Mouse (Mus musculus) C2C12 (cell line): ENCODE measurements around the gene Auts2.

ENCODE experiments used
- CEBPB ChIP-seq: IDR thresholded peaks from one replicate; pipeline ENCODE4 v1.6.1; 2011; ENCODE audit warnings: low read depth, mild to moderate bottlenecking, control low read depth, moderate library complexity
- CTCF ChIP-seq: IDR thresholded peaks from one replicate; pipeline ENCODE4 v1.5.1; 2011; ENCODE audit not compliant: control insufficient read depth, insufficient read depth, insufficient read length
- MYOG ChIP-seq: IDR thresholded peaks from one replicate; pipeline ENCODE4 v1.6.1; 2011; ENCODE audit not compliant: control insufficient read depth, insufficient read length; ENCODE audit errors: extremely low read depth

- no peak for TF ChIP-seq CTCF
- TF ChIP-seq MYOG = no peak
- no peak for TF ChIP-seq CEBPB
These were observed 94.6 kb downstream of the Auts2 start for GRCm38 (mm10) chr5:132448401-132449066.
